Mouse (Mus musculus): ENCODE measurements around the gene 2410131K14Rik. TPM values are rescaled to one million over a fixed set of nuclear protein-coding genes. Genes with fewer than 3 reads are reported as not detected.

2410131K14Rik gene
- total RNA-seq, 2 experiments from 2014 or later, result 1.5 to 2.3 TPM

DNA sequence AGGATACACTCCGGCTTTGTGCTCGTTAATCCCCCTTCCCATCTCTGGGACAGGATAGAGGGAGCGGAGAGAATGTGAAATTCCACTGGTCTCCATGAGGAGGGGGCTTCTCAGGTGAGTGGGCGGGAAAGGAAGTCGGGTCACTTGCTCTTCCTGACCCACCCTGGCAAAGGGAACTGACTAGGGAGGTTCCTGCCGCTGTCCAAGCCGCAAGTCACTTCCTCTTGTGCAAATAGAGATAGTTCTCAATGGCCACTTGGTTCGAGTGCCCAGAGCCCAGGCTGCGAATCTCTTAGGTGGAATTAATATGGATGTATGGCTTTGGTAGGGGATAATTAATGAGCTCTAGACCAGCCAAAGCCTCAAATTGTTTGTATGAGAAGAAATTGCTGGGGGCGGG is 15.0 kb downstream of the 2410131K14Rik start:
- peak; percentile 80 for ATAC-seq (replicated peaks; ENCODE audit: poor library complexity, severe bottlenecking)

DNA sequence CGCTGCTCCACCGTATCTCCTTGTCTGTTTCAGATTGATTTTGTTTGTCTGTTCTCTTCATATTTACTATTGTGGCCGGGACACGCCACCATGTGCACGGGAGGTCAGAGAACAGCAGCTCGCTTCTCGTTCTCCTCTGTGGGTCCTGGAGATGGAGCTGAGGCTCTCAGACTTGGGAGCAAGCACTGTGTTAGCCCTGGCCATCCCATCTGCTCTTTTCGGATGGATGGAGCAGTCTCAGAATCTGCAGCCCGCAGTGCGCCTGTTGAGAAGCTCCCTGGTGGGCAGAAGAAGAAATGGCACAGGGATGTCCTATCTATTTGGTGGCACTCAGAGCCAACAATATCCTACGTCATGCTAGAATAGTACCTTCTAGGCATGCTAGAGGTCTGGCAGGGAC is 15.6 kb downstream of the 2410131K14Rik start:
- ATAC-seq (replicated peaks; ENCODE audit: poor library complexity, severe bottlenecking), result no peak

DNA sequence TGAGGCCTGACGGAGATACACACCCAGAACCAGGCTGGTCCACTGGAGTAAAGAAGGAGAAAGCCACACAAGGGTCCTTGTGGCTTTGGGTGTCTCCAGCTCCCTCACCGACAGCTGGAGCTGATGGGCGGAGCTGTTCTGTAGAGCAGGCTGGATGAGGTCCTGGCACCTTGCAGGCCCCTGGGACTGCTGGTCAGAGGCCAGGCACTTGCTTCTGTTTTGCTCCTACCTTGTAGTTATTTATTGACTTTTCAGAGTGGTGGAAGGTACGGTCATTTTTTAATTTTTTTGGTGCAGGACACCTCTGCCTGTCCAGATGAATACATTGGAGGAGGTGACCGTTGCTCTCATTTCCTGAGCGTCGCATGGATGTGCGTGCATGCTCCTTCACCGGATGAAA is 16.2 kb downstream of the 2410131K14Rik start:
- ATAC-seq (replicated peaks; ENCODE audit: poor library complexity, severe bottlenecking), result no peak

DNA sequence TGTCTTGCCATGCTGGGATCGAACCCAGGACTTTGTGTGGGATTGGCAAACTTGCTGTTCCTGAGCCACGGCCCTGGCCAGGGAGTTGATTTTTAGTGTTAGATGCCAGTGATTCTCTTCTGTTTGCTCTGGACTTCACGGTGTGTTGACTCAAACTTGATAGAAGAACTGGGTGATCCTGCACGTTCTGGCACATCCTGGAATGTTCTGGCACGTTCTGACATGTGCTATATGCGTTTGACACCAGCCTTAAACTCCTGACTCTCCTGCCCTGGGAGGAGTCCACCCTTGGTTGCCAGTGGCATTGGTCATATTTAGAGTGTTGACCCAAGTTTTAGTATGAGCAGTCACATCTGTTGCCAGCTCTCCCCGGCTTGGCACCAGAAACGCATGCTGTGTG is 17.4 kb downstream of the 2410131K14Rik start:
- ATAC-seq (replicated peaks; ENCODE audit: poor library complexity, severe bottlenecking), result no peak

DNA sequence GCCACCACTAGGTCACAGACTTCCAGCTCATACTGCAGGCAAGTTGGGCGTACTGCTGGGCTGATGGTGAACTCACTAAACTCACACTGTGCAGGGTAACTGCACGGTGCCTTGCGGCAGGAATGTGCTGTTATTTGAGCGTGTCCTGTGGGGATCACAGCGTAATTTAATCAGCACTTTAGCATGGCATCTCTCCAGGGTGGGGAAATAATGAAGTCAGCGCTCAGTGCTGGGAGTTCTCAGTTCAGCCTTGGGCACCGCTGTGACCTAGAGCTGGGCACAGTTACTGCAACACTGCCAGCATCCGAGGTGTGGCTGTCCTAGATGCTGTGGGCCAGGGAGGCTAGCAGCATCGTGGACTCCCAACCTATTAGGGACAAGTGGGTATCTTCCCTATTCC is 19.3 kb downstream of the 2410131K14Rik start:
- no peak for ATAC-seq (replicated peaks; ENCODE audit: poor library complexity, severe bottlenecking)

DNA sequence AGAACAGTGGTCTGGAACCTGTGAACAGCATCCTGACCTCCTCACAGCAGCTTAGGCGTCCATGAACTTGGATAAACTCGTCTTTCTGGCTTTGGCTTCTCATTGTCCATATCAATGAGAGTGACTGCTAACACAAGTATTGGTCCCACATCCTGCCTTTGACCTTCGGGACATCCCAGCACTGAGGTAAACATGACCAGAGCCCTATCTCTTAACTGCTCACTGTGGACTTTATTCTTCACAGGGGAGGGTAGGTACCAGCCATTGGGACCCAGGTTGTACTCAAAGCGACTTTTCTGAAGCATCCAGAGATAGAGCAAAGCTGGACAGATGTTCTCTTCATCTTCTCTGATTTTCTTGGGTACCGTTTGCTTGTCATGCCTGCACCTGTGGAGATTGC is 20.3 kb downstream of the 2410131K14Rik start:
- no peak for ATAC-seq (replicated peaks; ENCODE audit: poor library complexity, severe bottlenecking)

DNA sequence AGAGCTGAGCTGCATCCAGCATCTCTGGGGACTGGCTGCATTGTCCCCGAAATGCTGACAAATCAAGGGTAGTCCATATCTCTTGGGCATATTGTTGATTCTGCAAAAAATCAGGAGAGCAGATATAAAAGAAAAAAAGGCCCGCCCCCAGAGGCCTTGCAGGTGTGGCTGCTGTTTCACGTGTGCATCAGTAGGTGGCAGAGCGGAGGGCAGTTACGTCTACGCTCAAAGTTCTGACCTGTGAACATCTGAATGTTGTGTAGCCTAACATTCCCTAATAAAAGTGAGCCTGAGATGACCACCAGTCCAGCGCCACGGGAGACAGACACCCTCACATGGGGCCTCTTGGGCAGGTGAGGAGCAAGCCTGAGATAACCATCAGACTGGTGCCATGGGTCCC is 21.3 kb downstream of the 2410131K14Rik start:
- ATAC-seq (replicated peaks; ENCODE audit: poor library complexity, severe bottlenecking), result no peak

DNA sequence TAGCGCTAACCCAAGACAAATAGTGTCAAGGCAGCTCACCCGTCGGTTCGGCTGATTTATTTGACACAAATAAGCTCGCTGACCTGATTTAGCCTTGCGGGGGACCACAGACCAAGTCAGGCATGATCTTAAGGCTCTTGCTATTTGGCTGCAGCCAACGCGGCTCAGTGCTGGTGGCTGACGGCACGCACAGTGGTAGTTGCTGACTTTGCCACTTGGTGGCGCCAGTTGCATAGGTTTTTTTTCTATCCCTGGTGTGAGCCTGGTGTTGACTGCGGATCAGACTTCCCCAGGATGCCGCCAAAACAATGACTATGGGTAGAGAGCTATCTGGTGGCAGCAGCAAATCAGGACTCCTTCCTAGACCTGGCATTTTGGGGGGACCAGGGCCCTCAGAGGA is 24.0 kb downstream of the 2410131K14Rik start:
- ATAC-seq (replicated peaks; ENCODE audit: poor library complexity, severe bottlenecking), result peak; percentile 83

DNA sequence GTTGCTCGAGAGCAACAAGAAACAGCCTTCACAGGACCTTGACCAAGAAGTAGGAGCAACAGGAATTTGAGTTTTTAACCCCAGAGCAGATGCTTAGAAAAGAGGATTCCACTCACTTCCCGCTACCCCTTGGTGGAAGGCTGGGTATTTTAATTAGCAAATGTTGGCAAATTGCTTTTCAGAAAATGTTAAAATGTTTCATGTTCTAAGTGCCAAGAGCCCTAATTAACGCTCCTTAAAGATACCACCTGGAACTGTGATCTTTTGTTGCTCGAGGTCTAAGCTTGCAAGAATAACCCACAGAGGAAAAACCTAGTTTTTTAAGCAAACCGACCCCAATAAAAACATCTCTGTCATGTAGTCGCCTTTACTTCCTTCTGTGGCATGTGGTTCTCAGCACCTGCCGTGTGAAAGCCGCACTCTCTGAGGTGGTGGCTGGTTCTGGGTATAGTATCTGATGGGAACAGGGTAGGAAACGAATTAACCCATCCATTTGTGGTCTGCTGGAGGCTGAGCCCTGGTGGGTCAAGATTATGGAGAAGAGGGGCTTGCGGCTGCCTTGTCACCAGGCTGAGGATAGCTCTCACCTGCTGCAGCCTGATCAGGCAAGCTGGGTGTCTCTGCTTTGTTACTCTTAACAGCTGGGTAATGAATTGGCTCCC is 26.6 kb downstream of the 2410131K14Rik start:
- ATAC-seq (replicated peaks; ENCODE audit: poor library complexity, severe bottlenecking), result peak; percentile 10

DNA sequence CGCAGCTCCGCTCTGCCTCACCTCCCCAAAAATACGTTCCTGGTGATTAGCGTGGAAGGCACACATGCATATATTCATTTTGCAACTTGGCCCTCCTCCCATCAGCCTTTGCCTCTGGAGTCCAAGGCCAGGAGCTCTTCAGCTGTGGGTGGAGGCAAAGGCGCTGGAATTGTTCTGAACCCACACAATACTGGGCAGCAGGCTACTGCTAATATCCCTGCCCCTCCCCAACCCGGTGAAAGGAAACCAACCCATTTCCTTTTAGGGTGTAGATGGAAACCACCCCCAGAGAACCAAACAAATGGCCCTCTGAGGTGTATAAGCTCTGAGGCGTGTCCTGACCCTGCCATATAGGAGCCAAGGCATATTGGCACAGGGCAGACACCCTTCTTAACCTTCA is 28.4 kb downstream of the 2410131K14Rik start:
- ATAC-seq (replicated peaks; ENCODE audit: poor library complexity, severe bottlenecking), result no peak

DNA sequence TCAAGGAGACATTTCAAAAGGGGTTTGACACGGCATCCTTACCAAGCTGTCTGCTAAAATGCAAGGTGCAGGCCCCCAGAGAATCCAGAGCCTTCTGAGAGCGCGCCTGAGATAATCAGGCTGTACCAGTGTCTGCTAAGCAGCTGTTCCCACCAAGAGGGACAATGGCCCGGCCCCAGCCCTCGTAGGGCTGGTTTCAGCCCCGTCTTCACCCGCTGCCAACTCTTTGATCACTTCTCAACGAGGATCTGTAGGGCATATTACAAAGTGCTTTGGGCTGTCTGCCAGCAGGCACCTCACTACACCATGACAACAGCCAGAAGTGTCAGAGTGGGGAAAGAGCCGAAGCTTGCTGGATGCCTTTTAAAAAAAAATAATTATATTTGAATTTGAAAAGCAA is 29.5 kb downstream of the 2410131K14Rik start:
- no peak for ATAC-seq (replicated peaks; ENCODE audit: poor library complexity, severe bottlenecking)

DNA sequence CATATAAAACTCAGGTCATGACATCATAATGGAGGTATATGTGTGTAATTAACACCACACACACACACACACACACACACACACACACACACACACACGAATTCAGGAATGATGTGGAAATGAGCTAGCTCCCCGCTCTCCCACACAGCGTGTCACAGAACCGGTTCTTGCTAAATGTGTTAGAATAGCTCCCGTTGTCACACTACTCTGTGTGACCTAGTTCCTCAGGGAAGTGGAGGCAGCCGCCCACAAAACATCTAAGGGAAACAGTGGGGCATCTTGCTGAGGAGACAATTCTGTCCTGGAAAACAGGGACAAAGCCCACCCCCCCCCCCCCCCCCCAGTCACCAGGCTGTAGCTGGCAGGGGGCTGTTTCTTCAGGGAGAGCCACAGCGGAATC is 31.3 kb downstream of the 2410131K14Rik start:
- no peak for ATAC-seq (replicated peaks; ENCODE audit: poor library complexity, severe bottlenecking)

DNA sequence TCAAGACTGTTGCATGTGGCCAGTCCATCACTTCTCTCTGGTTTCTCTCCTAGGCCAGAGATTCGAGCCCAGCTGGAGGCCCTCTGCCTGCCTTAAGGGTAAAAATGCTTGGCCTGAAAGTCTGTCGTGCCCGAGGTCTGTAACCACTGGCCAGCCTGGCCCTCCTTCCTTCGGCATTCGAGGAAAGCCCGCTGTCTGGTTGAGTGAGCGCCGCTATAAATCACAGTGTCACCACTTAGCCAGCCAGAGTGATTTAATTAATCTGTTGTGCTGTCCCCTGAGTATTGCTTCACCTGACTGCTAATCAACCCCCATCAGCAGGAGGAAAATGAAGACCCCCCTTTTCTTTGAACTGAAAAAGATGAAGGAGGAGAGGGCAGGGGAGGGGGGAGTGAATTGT is 31.7 kb downstream of the 2410131K14Rik start:
- no peak for ATAC-seq (replicated peaks; ENCODE audit: poor library complexity, severe bottlenecking)

DNA sequence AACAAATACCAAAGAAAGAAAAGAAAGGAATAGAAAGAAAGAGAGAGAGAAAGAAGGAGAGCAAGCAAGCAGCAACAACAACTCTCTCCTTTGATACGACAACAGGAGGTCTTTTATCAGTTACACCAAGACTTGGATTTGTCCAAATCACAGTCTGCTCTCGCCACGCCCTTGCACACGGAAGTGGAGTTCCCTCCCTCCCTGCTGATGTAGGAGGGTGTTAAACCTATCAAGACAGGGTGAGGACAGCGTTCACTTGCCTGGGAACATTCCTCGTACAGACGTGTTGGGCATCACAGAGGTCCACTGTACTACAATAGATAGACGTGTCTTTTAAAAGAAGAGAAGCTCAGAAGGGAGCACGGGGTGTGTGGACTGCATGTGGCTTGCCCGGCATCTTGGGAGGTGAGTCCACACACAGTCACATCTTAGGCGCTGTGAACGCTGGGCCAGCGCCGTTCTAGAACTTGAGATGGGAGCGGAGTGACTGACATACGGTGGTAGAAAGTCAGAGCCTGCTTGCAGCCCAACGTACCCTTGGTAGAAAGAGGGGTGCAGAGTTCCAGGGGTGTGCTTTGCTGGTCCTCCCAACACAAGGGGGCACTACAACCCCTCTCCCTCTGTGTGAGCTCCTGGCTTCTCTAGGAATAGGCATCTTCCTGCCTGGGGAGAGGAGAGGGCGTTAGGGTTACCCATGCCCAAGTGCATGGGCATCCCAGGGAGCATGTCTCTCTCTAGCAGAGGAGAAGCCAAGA is 32.9 kb downstream of the 2410131K14Rik start:
- ATAC-seq (replicated peaks; ENCODE audit: poor library complexity, severe bottlenecking), result peak; percentile 33; the same call in 1 of the 2 replicates

DNA sequence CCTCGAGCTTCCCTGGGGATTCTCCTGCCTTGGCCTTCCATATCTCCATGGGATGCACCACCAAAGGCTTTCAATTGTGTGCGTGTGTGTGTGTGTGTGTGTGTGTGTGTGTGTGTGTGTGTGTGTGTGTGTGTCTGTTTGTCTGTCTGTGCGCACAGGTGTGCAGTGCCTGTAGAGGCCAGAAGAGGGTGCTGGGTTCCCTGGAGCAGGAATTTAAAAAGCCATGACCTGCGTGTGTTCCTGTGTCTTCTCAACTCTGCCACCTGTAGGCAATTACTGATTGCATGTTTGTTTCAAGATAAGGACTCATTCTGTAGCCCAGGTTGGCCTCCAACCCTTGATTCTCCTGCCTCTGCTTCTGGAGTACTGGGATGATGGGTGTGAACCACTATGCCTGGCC is 46.4 kb downstream of the 2410131K14Rik start:
- ATAC-seq (replicated peaks; ENCODE audit: poor library complexity, severe bottlenecking), result no peak

DNA sequence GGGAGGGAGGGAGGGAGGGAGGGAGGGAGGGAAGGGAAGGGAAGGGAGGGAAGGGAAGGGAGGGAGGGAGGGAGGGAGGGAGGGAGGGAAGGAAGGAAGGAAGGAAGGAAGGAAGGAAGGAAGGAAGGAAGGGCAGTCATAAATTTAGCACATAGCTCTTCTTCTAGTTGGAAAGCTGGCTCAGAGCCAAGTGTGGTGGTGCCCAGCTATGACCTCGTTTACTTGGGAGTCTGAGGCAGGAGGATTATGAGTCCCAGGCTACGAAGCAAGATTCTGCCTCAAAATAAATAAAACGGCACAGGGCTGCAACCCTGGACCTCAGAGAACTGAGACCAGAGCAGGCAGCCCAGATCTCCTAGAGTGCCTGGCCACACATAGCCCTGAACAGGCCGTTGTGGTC is 47.4 kb downstream of the 2410131K14Rik start:
- ATAC-seq (replicated peaks; ENCODE audit: poor library complexity, severe bottlenecking), result no peak

DNA sequence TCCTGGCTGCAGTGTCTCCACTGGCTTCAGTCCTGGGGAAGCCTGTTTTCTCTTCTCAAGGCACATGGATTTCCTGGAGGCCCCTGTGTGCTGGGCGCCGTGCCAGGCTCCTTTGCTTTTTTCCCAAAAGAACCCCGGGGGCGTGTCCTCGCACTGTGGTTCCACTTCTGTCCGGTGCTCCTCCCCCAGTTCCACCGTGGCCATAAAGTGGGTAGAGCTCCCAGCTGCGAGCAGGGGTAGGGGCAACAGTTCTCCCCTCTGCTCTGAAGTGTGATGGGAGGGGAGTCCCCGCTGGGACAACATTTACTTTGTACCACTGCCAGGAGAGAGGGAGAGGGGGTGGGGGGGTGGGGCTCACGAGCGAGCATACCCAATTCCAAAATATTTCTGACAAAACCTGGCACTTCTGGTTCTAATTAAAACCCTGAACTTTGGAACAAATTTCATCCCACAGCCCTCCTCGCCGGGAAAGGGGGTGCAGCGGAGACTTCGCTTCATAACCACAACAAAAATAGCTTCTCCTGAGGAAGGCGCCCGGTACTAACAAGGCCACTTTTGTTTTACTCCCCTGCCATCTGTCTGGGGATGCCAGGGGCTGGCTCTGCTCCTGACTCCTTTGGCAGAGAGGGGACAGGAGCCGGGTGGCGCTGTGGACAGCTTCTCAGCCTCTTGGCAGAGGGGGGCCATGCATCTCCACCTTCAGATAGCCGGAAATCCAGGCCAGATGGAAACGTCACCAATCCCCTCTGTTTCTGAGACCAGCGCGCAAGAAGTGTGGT is 49.2 kb downstream of the 2410131K14Rik start:
- ATAC-seq (replicated peaks; ENCODE audit: poor library complexity, severe bottlenecking), result peak; percentile 61

DNA sequence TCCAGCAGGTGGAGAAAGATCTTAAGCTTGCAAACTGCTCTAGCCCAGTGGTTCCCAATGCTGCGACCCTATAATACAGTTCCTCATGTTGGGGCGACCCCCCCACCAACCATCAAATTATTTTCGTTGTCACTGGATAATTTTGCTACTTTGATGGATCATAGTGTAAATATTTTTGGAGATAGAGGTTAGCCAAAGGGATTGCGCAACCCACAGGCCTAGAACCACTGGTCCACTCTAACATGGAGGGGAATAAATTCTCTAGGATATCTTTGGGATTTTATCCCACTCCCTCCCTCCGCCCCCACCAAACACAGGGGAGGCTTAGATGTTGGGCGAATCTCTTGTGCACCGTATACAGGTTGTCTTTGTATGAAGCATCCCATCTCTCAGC is 49.8 kb downstream of the 2410131K14Rik start:
- no peak for ATAC-seq (replicated peaks; ENCODE audit: poor library complexity, severe bottlenecking)

DNA sequence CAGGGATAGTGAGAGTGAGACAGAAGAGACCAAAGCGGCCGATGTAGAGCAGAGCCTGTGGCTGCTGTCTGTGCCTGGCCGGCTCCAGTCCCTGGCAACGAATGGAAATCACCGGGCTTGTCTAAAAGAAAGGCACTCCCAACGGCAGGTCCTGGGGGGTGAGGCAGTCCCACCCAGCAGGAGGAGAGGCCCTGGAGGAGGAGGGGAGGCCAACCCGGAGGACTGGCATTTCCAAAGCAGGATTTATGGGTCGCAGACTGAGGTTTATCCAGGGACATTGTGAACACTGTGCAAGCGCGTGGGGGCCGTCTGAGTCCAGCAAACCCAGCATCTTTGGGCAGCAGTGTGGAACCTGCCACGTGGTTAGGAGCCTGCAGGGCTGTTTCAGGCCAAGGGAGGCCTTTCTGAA is 52.3 kb downstream of the 2410131K14Rik start:
- ATAC-seq (replicated peaks; ENCODE audit: poor library complexity, severe bottlenecking), result no peak

DNA sequence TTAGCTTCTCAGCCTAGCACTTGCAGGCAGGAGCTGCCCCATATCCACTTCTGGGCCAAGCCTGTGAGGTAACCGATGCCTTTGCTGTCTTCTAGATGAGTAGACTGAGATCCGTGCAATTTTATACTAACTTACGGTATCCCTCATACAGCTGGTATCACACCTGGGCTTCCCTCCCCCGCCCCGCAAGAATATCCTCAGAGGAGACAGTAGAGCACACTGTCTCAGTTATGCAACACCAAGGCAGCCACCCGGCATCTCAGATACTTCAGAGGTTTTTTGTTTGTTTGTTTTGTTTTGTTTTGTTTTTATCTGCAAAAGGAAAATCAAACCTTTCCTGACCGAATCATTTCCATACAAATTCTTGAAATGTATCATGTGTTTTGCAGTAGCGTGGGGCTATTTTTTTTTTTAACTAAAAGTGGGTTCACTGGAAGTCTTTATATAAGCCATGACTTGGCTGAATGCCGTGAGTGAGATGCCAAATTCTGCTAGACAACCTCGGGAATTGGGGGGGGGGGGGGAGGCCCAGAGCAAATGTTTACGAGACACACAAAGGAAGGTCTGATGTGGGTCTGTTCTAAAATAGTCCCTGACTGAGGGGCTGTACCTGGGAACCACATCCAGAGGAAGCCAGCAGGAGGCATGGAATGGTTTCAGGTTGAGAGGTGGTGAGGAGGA is 54.8 kb downstream of the 2410131K14Rik start:
- no peak for ATAC-seq (replicated peaks; ENCODE audit: poor library complexity, severe bottlenecking)

Data from granulocyte monocyte progenitor cell, adult 5-6 weeks (primary cell).